Mouse (Mus musculus) inflammation-experienced regulatory T-cells, adult 6 months (primary cell): ENCODE results near the gene Fgfr3. TPM values are rescaled to one million over a fixed set of nuclear protein-coding genes. Genes with fewer than 3 reads are reported as not detected.

Experiments
- ATAC-seq: one replicate; pipeline ENCODE4 v1.8.0; 2017
- polyA plus RNA-seq, 3 experiments: library from polyadenylated mRNA; unstranded; fragments of 100-300 nt; shearing (Covaris generic); gene quantifications; one replicate each; pipeline ENCODE4 v1.2.1; 2017

The Fgfr3 gene
- not detected for polyA plus RNA-seq

DNA sequence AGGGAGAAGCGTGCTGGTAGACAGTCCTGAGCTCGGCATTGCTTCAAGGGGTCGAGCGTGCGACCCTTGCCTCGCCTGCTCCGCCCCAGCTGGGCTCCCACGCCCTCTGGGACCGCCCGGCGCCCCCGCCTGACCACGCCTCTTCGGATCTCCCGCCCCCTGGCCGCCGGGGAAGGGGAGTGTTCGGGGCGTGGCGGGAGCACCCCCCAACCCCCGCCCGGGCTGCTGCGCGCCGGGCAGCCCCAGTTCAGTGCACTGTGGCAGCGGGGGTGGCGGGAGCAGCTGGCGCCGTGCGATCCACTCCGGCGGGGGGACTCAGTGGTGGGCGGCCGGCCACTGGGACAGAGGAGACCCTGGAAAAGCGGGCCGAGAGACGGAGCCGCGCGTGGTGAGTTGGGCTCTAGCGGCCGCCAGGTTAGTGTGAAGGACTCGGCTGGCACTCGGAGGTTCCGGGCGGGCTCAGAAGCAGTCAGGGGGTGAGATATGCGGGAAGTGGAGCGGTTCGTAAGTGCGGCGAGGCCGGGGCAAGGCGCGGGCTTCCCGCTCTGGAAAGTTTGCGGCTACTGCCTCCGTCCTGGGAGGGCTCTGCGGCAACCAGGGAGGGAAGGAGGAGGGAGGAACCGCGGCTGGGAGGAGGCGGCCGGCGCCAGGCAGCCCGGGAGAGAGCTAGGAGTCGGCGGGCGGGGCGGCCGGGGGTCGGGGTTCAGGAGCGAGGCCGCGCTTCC lies at the start of gene Fgfr3:
Fgfr3 (plus strand) TSS at position 134 of the 725 bp plus-strand sequence.
- peak; percentile 58 for ATAC-seq

DNA sequence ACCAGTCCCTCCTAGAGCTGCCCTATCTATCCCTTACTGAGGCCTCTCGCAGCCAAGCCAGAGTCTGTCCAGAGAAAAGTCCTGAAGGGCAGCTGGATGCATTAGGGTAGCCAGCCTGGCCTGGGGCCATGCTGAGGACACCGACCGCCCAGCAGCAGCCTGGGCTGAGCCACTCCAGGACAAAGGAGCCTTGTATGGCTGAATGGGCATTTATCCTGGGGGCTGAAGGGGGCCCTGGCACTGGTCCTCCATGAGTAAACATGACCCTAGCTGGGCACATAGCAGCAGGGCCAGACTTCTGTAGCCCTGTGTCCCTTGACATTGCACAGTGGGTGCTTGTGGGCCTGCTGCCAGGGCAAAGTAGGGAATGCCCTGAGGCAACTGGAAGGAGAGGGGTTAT lies 47.0 kb upstream of the Fgfr3 start:
- no peak for ATAC-seq

DNA sequence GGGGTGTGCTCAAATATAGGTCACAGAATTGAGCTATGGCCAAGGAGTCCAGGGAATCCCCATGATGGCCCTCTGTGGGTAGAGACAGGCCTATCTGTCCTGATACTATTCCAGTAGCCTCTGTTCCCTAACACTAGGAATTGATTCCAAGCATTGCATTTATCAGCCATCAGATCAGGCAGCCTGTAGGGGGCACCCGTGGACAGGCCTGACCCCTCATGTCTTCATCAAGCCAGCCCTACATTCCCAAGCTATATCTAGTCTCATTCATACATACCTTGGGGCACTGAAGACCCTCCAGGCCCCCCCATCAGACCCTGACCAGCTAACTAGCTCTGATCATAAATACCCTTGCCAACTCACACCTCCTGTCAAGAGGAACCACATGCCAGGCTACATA lies 45.5 kb upstream of the Fgfr3 start:
- ATAC-seq, result no peak

DNA sequence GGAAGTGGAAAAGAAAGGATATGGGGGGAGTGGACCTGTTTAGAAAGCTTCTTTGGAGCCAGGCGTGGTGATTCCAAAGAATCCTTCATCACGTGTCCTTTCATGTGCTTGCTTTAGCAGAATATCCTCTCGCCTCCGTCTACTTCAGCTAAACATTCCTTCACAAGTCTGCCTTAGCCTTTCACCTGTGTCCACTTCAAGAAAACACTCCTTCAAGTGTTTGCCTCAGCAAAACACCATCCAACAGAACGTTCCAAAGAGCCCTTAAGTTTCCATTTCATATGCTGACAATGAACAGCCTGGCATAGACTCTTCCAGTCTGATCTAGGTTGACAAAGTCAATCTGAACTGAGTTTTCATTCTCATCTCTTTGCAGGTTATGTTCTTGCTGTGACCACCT lies 43.2 kb upstream of the Fgfr3 start:
- ATAC-seq, result no peak

DNA sequence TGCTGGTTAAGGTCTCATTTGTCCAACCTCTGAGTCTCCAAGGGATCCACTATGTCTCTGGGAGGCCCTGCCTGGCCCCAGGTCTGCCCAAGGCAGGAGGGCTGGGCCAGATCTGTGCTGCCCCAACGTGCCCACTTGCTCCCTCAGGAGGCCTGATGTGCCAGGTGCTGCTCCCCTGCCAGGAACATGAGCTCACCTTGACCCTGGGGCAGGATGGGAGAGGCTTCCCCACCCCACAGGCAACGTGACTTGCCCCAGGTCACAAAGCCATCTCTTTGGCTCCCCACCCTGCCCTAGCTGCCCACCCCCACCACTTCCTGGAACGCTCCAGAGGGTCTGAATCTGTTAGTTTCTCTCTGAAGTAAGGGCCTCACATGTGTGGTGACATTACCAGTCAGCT lies 40.4 kb upstream of the Fgfr3 start:
- no peak for ATAC-seq

DNA sequence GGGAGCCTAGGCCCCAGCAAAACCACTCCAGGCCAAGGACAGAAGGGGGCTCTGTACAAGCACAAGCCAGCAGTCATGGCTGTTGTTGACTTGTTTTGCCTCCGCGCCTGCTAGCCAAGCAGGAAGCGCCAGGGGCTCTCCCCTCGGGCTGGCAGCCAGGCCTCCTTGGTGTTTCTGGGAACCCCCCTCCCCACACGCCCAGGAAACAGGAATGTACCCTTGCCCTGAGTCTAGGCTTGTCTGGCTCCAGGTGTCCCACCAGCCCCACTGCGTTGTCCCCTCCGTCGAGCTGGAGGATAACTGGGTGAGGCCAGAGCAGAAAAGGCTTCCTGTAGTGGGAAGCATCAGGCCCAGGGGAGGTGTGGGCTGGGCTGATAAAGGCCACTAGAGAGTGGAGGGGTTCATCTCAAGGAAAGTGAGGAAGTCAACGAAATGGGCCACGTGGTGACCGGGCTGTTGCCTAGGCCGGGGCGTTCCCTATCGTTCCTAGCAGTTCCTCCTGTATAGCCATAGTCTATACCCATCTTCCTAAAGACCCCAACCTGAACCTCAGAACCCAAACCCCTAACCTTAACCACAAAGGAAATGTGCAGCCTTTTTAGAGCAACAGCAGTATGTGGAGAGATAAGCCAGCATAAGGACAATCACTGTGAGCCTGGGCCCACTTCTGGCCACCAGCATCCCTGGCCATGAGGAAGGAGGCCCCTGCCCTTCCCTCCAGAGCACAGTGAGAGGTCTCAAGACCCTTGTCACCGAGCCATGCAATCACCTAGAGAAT lies 39.7 kb upstream of the Fgfr3 start:
- ATAC-seq, result peak; percentile 74

DNA sequence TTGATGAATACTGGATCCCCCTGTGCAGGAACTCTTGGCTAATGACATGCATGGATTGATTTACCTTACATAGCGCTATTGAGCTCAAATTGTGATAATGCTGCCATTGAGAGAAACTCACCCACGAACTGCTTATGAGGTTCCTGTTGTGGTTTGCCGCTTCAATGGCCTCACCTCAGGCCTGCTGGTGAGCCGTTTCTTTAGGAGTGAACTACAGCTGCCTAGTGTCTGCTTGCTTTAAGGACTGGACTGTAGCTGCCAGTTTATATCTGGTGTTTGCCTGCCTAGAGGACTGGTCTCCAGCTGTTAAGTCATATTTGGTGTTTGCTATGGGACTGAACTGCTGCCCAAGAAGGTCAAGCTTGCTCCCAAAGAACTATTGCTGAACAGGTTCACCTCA lies 38.5 kb upstream of the Fgfr3 start:
- ATAC-seq, result no peak

DNA sequence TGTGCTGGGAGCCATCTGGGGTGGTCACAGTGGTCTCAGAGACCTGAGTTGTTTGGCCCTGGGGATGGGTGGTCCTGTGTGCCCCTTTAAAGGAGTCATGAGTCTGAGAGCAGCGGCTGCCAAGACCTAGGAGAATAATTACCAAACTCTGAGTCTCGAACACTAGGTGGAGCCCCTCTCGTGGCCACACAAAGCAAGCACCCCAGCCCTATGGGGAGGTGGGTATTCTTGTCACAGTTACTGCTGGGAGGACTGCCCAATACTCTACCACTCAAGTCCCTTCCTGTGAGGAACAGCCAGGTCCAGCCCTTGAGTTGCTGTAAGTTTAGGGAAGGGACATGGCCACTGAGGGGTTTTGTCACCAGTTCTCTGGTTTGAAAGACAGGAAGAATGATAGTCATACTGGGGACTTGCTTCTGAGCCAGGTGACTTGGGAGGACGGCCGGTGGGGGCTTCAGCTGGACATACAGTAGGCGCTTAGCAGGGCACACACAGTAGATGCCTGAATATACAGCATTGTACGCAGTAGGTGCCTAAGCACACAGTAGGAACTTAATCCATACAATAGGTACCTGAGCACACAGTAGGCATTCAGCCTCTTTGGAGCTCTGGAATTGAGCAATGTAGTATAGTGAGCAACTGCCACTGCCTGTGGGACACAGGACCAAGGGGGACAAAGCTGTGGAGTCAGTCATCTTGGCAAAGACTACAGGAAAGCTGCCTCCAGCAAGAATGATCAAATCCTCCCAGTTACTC lies 37.4 kb upstream of the Fgfr3 start:
- no peak for ATAC-seq

DNA sequence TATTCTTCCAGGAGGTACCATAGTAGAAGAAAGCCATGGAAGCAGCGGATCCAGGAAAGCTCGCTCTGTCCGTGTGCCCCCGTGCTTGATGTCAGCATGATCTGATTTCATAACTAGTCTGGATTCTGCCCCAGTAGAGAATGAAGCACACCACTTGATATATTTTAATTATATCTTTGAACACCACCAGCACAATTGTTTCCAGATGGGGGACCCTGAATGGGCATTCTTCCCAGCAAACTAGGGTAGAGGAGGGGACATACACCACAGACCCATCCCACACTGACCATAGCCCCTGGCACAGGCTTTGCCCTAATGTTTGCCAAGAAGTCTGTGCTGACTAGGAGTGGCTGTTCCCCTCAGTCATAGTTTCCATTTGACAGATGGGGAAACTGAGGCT lies 36.5 kb upstream of the Fgfr3 start:
- no peak for ATAC-seq

DNA sequence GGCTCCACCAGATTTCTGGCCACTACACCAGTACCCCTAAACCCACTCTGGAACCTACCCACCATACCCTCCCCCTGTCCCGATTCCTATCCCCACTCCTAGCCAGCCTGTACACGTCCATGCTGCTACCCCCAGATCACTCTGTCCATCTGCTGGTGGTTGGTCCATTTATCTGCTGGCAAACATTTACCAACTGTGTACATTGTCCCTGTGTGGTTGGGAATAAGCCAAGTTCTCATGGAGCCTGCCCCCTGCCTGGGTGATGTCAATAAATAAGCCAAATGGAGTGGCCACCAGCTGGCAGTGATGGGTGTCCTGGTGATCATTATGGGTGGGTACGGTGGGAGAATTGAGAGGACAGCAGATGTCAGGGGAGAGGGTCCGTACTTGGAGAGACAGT lies 34.3 kb upstream of the Fgfr3 start:
- ATAC-seq, result no peak

DNA sequence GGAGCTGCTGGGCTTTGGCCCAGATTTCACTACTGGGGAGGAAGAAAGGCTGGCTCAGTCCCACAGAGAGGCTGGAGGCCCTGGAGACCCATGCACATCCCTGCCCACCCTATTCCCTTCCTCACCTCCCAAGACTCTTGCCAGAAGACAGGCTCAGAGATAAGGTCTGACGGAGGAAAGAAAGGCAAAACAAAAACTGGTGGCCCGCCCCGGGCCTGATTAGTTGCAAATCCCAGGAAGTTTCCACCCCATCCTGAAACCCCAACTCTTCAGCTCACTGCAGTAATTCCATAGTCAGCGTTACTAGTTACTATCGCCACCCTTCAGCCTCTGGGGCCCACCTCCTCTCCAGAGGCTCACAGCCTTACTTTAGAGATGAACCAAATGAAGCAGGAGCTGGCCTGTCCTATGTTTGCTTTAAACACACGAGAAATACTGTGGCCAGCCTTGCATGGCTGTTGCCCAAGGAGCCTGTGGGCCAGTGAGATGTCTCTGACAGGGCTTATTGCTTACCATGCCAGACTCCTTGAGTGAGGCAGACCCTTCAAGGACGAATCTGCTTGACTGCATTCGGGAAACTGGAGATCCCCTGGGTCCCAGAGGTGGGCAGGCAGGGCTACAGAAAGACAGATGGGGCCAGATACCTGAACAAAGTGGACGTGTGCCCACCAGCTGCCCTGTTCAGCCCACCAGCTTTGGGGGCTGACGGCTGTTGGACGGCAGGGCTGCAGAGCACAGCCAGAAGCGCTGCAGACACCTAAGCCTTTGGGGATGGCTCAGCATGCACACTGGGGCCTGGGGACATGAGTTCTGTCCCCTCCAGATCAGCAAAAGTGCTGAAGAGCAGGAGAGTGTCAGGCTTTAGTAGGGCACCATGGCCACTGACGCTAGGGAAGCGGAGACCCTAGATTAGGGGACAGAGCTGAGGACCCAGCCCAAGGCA lies 32.9 kb upstream of the Fgfr3 start:
- ATAC-seq, result no peak

DNA sequence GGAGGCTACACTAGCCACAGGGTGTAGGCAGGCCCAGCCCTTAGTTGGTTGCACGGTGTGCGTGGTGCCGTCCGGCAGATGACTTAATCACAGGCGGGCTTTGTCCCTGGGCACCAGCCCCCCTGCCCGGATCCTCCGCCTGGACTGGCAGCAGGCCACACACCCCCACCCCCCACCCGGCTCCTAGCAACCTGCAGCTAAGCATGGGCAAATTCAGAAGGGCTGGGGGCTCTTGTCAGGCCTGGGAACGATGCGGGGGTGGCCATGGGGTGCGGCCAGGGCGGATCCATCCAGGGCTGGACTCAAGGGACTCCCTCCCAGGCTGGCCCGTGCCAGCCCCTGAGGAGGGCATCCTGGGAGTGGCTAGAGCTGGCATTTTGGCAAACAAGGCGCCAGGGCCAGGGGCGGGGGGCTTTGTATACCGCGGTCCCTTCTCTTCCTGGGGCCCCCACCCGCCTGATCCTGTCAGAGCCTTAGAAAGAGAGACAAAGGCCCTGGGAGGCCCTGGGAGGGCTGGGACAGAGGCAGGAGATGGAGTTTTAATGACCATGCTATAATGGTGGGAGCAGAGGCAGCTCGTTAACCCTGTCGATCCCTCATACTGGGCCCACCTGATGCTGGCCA lies 32.1 kb upstream of the Fgfr3 start:
- ATAC-seq, result no peak

DNA sequence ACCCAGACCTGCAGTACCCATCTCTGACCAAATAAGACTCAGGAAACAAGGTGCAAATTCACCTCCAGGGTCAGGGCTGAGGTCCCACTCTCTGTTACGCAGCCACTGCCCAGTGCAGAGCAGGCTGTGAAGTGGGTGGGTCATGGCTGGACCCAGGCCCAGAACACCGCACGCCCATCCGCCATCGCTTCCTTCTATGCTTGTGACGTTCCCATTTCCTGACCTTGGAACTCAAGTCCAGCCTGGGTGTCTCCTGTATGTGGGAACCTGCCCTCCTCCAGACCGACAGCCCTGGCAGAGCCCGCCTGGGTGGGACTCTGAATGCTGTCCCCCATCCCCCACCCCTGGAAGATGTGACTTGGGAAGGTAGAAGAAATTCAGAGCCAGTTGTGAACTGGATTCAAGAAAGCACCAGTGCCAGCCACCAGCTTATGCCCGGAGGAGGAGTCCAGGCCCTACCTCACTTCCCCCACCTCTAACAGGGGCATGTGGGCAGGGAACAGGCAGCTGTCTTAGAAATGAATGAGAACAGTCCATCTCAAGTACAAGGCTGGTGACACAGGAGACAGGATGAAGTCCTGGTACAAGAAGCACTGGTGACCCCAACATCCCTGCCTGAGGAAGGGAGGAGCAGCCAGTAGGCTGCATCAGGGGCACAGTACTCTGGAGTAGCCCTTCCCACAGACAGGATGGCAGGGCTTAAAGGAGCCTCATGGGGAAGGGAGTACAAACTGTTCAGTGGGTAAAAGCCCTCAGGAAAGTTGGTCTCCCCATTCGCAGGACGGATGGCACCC lies 31.4 kb upstream of the Fgfr3 start:
- ATAC-seq, result no peak

DNA sequence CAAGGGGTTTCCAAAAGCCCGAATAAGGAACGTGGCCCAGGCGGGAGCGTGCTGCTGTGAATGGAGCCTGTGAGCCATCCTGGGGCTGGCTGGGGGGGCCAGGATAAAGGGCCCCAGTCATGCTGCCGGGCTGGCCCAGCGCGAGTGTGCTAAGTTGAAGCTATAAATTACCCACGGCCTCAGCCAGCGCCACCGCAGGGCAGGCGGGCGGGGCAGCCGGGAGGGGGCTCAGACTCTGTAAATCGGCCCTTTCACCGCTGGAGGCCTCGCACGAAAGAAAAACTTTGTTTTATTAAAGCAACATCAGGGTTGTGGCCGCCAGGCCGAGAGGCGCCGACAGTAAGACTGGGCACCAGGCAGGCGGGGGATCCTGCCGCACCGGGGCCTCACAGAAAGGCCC lies 29.1 kb upstream of the Fgfr3 start:
- no peak for ATAC-seq

DNA sequence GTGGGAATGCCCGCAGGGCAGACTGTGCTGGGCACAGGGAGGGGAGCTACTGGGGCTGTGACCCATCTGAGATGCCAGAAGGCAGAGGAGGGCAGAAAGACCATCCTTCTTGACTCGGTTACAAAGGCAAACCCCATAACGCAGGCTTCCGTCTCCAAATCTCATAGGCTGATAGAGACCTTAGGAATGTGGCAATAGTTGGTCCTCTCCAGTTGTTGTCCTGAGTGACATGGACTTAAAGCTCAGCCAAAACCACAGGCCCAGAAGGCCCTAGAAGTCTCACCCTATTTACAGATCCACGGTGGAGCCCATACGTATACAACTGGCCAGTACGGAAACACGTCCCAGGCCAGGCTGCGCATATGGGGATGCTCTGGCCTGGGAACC lies 27.0 kb upstream of the Fgfr3 start:
- no peak for ATAC-seq

DNA sequence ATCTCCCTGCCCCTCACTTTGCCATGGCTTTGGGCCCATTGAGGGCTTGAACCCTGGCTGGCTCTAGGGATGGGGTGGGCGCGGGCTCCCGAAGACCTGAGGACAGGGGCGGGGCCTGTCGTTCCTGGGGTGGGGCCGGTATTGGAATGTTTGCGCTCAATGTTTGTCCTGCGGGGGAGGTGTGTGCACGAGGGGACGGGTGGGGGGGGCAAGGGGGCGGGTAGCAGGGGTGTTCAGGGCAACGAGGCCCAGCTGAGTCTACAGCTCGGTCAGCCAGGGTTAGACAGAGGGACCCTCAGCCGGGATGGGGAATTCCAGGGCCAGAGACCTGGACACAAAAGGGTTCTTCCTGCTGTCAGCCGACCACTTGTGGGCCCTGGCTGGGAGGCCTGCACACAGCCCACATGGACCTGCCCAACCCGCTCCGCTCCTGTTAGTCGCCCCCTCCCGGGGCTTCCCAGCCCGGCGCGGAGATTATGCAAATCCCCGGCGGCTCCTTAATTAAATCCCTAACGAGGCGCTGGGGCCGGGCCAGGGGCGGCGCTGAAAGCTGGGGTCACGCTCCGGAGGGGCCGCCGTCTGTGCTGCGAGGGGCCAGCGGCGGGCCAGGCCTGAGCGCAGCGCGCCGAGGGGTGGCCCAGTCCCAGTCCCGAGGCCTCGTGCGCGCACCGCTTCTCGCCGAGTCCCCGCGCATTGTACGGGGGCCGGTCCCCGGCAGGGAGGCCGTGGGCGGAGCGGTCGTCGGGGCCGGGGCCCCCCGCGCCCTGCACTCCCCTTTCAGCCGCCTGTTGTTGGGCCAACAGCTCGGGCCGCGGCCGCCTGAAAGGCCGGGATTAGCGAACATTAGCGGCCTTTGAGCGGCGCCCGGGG lies 26.4 kb upstream of the Fgfr3 start:
- no peak for ATAC-seq

DNA sequence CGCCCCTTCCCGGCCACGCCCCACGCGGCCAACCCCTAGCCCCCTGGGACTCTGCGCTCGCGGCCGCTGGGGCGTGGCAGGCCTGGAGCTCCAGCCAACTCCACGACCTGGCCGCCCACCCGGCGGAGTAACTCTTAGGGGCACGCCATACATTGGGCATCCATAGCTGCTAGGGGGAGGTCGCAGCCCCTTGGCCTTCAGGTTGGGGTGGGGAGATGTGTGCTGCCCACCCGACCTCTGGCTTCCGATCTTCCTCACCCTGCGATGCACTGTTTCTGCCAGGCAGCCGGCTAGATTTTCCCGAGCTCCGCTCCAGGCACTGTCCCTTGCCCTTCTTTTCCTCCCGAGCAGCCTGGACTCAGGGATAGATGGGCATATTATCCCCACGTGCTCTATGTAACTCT lies 25.8 kb upstream of the Fgfr3 start:
- no peak for ATAC-seq

DNA sequence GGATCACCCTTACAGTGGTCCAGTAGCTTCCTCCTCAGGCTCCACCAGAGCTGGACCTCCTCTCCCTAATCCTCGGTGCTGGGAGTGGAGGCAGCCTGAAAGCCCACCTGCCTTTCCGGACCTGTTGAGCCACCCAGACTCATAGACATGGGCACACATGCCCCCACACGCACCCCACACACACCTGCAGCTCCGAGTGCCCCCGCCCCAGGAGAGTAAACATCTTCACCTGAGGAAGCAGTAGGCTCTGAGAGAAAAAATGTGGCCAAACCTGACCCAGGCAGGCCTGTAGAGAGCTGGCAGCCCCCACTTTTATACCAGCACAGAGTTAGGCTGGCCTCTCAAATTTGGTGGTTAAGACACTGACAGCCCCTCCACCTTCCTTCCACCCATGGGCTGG lies 25.0 kb upstream of the Fgfr3 start:
- no peak for ATAC-seq

DNA sequence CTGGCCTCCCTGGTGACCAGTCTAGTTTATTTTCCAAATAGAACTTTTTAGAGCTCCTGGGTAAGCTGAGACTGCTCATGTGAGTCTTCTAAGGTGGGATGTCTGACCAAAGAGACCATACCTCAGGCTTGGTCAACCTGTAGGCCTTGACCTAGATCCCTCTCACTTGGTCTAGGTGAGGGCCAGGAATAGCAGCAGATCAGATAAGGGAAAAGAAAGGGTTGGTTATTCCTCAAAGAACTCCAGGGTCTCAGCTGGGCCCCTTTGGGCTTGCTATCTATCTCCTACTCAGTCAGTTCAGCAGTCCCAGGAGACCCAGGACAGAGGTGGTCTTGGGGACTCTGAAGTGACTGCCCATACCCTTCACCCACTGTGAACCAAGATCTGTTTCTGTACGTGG lies 23.9 kb upstream of the Fgfr3 start:
- ATAC-seq, result no peak

DNA sequence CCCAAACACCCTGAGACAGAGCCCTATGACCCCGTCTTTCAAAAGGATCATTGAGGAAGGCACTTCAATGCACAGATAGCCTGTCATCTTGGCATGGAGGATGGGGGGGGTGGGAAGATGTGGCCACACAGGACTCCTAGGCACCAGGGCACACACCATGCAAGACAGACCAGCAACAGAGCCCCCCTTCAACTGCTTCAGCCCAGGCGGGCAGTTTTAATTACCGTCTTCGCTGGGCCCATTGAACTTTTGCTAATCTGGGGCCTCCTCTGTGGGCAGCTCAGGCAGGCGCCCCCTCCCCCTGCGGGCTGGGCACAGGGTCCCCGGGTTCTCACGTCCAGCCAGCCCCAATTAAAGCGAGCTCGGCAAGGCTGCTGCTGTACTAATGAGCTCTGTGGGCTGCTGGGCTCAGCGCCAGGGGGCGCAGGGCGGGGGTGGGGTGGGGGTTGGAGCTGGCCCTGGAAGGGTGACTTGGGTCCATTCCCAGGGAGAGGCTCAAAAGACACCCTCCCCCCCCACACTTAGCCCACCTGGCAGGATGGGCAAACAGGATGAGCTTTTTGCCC lies 23.4 kb upstream of the Fgfr3 start:
- no peak for ATAC-seq
